ENCODE assay signal across 8 mouse cellular contexts in genomic region chr7:142481186-142481567, GRCm38 (mm10). TPM values are rescaled to one million over a fixed set of nuclear protein-coding genes. Genes with fewer than 3 reads are reported as not detected.
DNase-seq lines count a peak whose midpoint lies in the region; ATAC-seq and TF ChIP-seq lines count a peak whose summit lies in the region.

No protein-coding gene starts in this region.

- no peak for TF ChIP-seq POLR2A in cortical plate, adult 2 months (IDR thresholded peaks at IDR 0.05; ENCODE audit: extremely low read depth, insufficient read depth, low read length)

- H3K9me3 ChIP-seq in intestine, embryonic 15.5 days, result no peaks in the 10 kb centered on the region
- no peaks in the 10 kb centered on the region for H3K9me3 ChIP-seq in lung, embryonic 14.5 days (ENCODE audit: low read depth, low read length)

- peak; percentile 62 for TF ChIP-seq CTCF in left cerebral cortex, adult 2 months (IDR thresholded peaks at IDR 0.05)
- peak; percentile 35 for TF ChIP-seq CTCF in cortical plate, adult 2 months (IDR thresholded peaks at IDR 0.05; ENCODE audit: extremely low read depth, insufficient read depth, low read length)
- TF ChIP-seq CTCF in lung, embryonic 14.5 days (IDR thresholded peaks at IDR 0.05; ENCODE audit: low read depth), result peak; percentile 80

- intact Hi-C loops in left cerebral cortex, adult 2 months (cut with DNase I), result no loop called here

- peak overlapping the region; percentile 67 for H3K4me2 ChIP-seq in intestine, embryonic 15.5 days (replicated peaks)
- H3K4me2 ChIP-seq in lung, embryonic 14.5 days, result peak overlapping the region; percentile 59

- H3K36me3 ChIP-seq in intestine, embryonic 15.5 days, result peaks cover 3% of the 10 kb centered on the region; the same call in 1 of the 2 replicates
- H3K36me3 ChIP-seq in lung, embryonic 14.5 days (ENCODE audit: insufficient read depth), result peaks cover 27% of the 10 kb centered on the region

- peak overlapping the region; percentile 26 for H3K4me3 ChIP-seq in left cerebral cortex, adult 2 months
- H3K4me3 ChIP-seq in cortical plate, adult 2 months (ENCODE audit: insufficient read depth, low read length), result no peak overlapping the region
- peak overlapping the region; percentile 21 for H3K4me3 ChIP-seq in intestine, embryonic 15.5 days (replicated peaks)
- H3K4me3 ChIP-seq in lung, embryonic 14.5 days (ENCODE audit: low read depth, low read length), result peak overlapping the region; percentile 16

- H3K4me1 ChIP-seq in cortical plate, adult 2 months (ENCODE audit: control insufficient read depth, insufficient read depth, low read length), result no peaks in the 10 kb centered on the region
- H3K4me1 ChIP-seq in intestine, embryonic 15.5 days (replicated peaks), result peaks cover 74% of the 10 kb centered on the region
- peaks cover 31% of the 10 kb centered on the region for H3K4me1 ChIP-seq in lung, embryonic 14.5 days (ENCODE audit: insufficient read depth)

- DNase-seq in left cerebral cortex, adult 2 months (ENCODE audit: extremely low spot score in 1 of 2, low spot score in 2 of 2), result peak in 1 of 2 experiments; percentile 38
- DNase-seq in left cerebral cortex, adult 11 months (ENCODE audit: low spot score), result no peak
- DNase-seq in lung, embryonic 14.5 days, result peak; percentile 83
- DNase-seq in retina, embryonic 14.5 days (ENCODE audit: low spot score), result peak; percentile 84
- no peak for DNase-seq in spleen, postnatal 36 days (ENCODE audit: low spot score in 2 of 2)

- WGBS in intestine, embryonic 15.5 days, result 6% methylated on average over 5 of the region's 5 CpGs
- 4% methylated on average over 5 of the region's 5 CpGs for WGBS in lung, embryonic 14.5 days

- peak; percentile 38 for ATAC-seq in granulocyte monocyte progenitor cell, adult 5-6 weeks (replicated peaks; ENCODE audit: poor library complexity, severe bottlenecking)
- ATAC-seq in intestine, embryonic 15.5 days, result peak; percentile 40
- ATAC-seq in lung, embryonic 14.5 days (ENCODE audit: insufficient read depth), result peak; percentile 3; the same call in 1 of the 2 replicates

- H3K9ac ChIP-seq in intestine, embryonic 15.5 days, result peak overlapping the region; percentile 62
- H3K9ac ChIP-seq in lung, embryonic 14.5 days, result peak overlapping the region; percentile 62

- H3K27me3 ChIP-seq in intestine, embryonic 15.5 days (replicated peaks), result no peaks in the 10 kb centered on the region
- H3K27me3 ChIP-seq in lung, embryonic 14.5 days (ENCODE audit: insufficient read depth, low read length), result no peaks in the 10 kb centered on the region

- H3K27ac ChIP-seq in left cerebral cortex, adult 2 months, result no peak overlapping the region
- no peak overlapping the region for H3K27ac ChIP-seq in cortical plate, adult 2 months (ENCODE audit: insufficient read depth, low read length)
- H3K27ac ChIP-seq in intestine, embryonic 15.5 days, result peak overlapping the region; percentile 96
- H3K27ac ChIP-seq in lung, embryonic 14.5 days (ENCODE audit: low read depth), result peak overlapping the region; percentile 98

RNA-seq across cellular contexts. Expression of gene Tnnt3, which starts 17.5 kb away (rescaled TPM):
- not detected for total RNA-seq in left cerebral cortex, adult 2 months (2021)
- 0.19 and 0.40 TPM in 2 replicates for polyA plus RNA-seq in cortical plate, adult 2 months (2012; rRNA removed)
- total RNA-seq in granulocyte monocyte progenitor cell, adult 5-6 weeks (2014; fragmentation: Nextera tagmentation), result not detected in 2 replicates
- total RNA-seq in granulocyte monocyte progenitor cell, adult 5-6 weeks (2017), result not detected in 2 replicates
- 1.4 and 4.3 TPM in 2 replicates for polyA plus RNA-seq in intestine, embryonic 15.5 days (2015; fragmentation: Nextera tagmentation; extraction: Ambion mirVana)
- polyA plus RNA-seq in lung, embryonic 14.5 days (2014; fragmentation: Nextera tagmentation; extraction: Ambion mirVana), result 1.5 and 2.5 TPM in 2 replicates

RNA-seq across cellular contexts. Expression of gene Lsp1, which starts 20.6 kb away (rescaled TPM):
- total RNA-seq in left cerebral cortex, adult 2 months (2021), result 1 to 10 TPM; 3.4 to 7.1 TPM
- polyA plus RNA-seq in cortical plate, adult 2 months (2012; rRNA removed), result 10.2 and 12.2 TPM in 2 replicates
- 41.4 and 58.5 TPM in 2 replicates for total RNA-seq in granulocyte monocyte progenitor cell, adult 5-6 weeks (2014; fragmentation: Nextera tagmentation)
- 50.3 and 51.9 TPM in 2 replicates for total RNA-seq in granulocyte monocyte progenitor cell, adult 5-6 weeks (2017)
- polyA plus RNA-seq in intestine, embryonic 15.5 days (2015; fragmentation: Nextera tagmentation; extraction: Ambion mirVana), result 130 and 145 TPM in 2 replicates
- polyA plus RNA-seq in lung, embryonic 14.5 days (2014; fragmentation: Nextera tagmentation; extraction: Ambion mirVana), result 98.0 and 99.6 TPM in 2 replicates

RNA-seq across cellular contexts. Expression of gene Tnni2, which starts 39.6 kb away (rescaled TPM):
- under 1 TPM in 1 of 2 experiments, not detected in 1; 0.50 TPM for total RNA-seq in left cerebral cortex, adult 2 months (2021)
- polyA plus RNA-seq in cortical plate, adult 2 months (2012; rRNA removed), result 0.86 and 1.4 TPM in 2 replicates
- total RNA-seq in granulocyte monocyte progenitor cell, adult 5-6 weeks (2014; fragmentation: Nextera tagmentation), result 5.6 and 6.0 TPM in 2 replicates
- total RNA-seq in granulocyte monocyte progenitor cell, adult 5-6 weeks (2017), result 3.0 and 8.1 TPM in 2 replicates
- polyA plus RNA-seq in intestine, embryonic 15.5 days (2015; fragmentation: Nextera tagmentation; extraction: Ambion mirVana), result 4.8 and 4.9 TPM in 2 replicates
- polyA plus RNA-seq in lung, embryonic 14.5 days (2014; fragmentation: Nextera tagmentation; extraction: Ambion mirVana), result 0.86 and 1.6 TPM in 2 replicates

RNA-seq across cellular contexts. Expression of gene Syt8, which starts 46.5 kb away (rescaled TPM):
- not detected for total RNA-seq in left cerebral cortex, adult 2 months (2021)
- not detected in 2 replicates for polyA plus RNA-seq in cortical plate, adult 2 months (2012; rRNA removed)
- not detected in 2 replicates for total RNA-seq in granulocyte monocyte progenitor cell, adult 5-6 weeks (2014; fragmentation: Nextera tagmentation)
- total RNA-seq in granulocyte monocyte progenitor cell, adult 5-6 weeks (2017), result not detected in 2 replicates
- polyA plus RNA-seq in intestine, embryonic 15.5 days (2015; fragmentation: Nextera tagmentation; extraction: Ambion mirVana), result 5.4 and 5.6 TPM in 2 replicates
- polyA plus RNA-seq in lung, embryonic 14.5 days (2014; fragmentation: Nextera tagmentation; extraction: Ambion mirVana), result not detected in 2 replicates

RNA-seq across cellular contexts. Expression of gene Mrpl23, which starts 51.3 kb away (rescaled TPM):
- total RNA-seq in left cerebral cortex, adult 2 months (2021), result 1 to 10 TPM; 4.7 to 6.7 TPM
- 69.3 and 74.0 TPM in 2 replicates for polyA plus RNA-seq in cortical plate, adult 2 months (2012; rRNA removed)
- total RNA-seq in granulocyte monocyte progenitor cell, adult 5-6 weeks (2014; fragmentation: Nextera tagmentation), result 20.4 and 53.9 TPM in 2 replicates
- 0.31 and 39.0 TPM in 2 replicates for total RNA-seq in granulocyte monocyte progenitor cell, adult 5-6 weeks (2017)
- polyA plus RNA-seq in intestine, embryonic 15.5 days (2015; fragmentation: Nextera tagmentation; extraction: Ambion mirVana), result 44.9 and 57.4 TPM in 2 replicates
- 20.3 and 31.0 TPM in 2 replicates for polyA plus RNA-seq in lung, embryonic 14.5 days (2014; fragmentation: Nextera tagmentation; extraction: Ambion mirVana)

Comparison
In these comparisons a context has a peak if more than half of its experiments do, and no peak if none do; other contexts are left out.
1. DNase-seq: peak in lung, embryonic 14.5 days (single experiment) and retina, embryonic 14.5 days (single experiment); none in left cerebral cortex, adult 11 months (single experiment) and spleen, postnatal 36 days (0 of 2).
2. H3K27ac ChIP-seq: peak in intestine, embryonic 15.5 days (single experiment) and lung, embryonic 14.5 days (single experiment); none in left cerebral cortex, adult 2 months (single experiment) and cortical plate, adult 2 months (single experiment).
3. Peak in every context shown above with its lines, with median percentiles within 50 percentile points of each other: CTCF ChIP-seq and ATAC-seq.